Mouse (Mus musculus): ENCODE results near the gene Rab33b. TPM values are rescaled to one million over a fixed set of nuclear protein-coding genes. Genes with fewer than 3 reads are reported as not detected.

Rab33b gene
- 13.7 TPM for polyA plus RNA-seq (2014; fragmentation: Illumina TruSeq; extraction: RNeasy Lipid Tissue Mini Kit (QIAGEN cat#74804); ENCODE audit: insufficient read depth, low read depth, low replicate concordance)

GRCm38 (mm10) chr3:51483741-51484359, at the start of gene Rab33b:
TSS of gene Rab33b (plus strand) at chr3:51483920.

Other genes with a start within 250 kb of the Rab33b start
- 25.6 TPM for gene Elf2, start 143.3 kb upstream of the Rab33b start, polyA plus RNA-seq (2014; fragmentation: Illumina TruSeq; extraction: RNeasy Lipid Tissue Mini Kit (QIAGEN cat#74804); ENCODE audit: insufficient read depth, low read depth, low replicate concordance)
- gene Mgarp, start 87.2 kb upstream of the Rab33b start, polyA plus RNA-seq (2014; fragmentation: Illumina TruSeq; extraction: RNeasy Lipid Tissue Mini Kit (QIAGEN cat#74804); ENCODE audit: insufficient read depth, low read depth, low replicate concordance): not detected
- 259 TPM for gene Ndufc1, start 74.9 kb upstream of the Rab33b start, polyA plus RNA-seq (2014; fragmentation: Illumina TruSeq; extraction: RNeasy Lipid Tissue Mini Kit (QIAGEN cat#74804); ENCODE audit: insufficient read depth, low read depth, low replicate concordance)
- gene Naa15, start 68.8 kb upstream of the Rab33b start, polyA plus RNA-seq (2014; fragmentation: Illumina TruSeq; extraction: RNeasy Lipid Tissue Mini Kit (QIAGEN cat#74804); ENCODE audit: insufficient read depth, low read depth, low replicate concordance): 10.3 TPM
- 7.5 TPM for gene Setd7, start 77.0 kb downstream of the Rab33b start, polyA plus RNA-seq (2014; fragmentation: Illumina TruSeq; extraction: RNeasy Lipid Tissue Mini Kit (QIAGEN cat#74804); ENCODE audit: insufficient read depth, low read depth, low replicate concordance)
- gene Mgst2, start 176.4 kb downstream of the Rab33b start, polyA plus RNA-seq (2014; fragmentation: Illumina TruSeq; extraction: RNeasy Lipid Tissue Mini Kit (QIAGEN cat#74804); ENCODE audit: insufficient read depth, low read depth, low replicate concordance): 30.9 TPM

All from lung, adult 10 weeks (tissue).